Mouse (Mus musculus): ENCODE measurements at regions not wholly inside any gene's neighbourhood (a gene's known extent, or its start where the extent isn't known, plus 50 kb on each side); places are given as distances from the start of the nearest gene placed in this dataset.

DNA sequence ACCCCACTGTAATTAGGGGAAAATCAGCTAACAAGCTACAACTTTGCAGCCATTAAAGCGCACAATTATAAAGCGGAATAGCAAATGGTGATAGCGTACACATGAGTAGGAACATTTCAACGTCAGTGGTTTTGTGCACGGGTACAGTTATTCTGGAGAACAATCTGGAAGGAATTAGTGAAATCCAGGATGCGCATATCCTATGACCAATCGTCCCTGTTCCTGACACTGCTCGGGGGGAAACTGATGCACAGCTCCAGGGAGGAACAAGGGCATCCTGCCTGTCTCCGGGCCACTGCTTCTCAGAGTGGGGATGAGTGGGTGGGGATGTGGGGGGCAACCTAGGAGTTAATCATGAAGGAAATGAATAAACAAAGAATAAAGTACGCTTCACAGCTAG lies 93.6 kb upstream of the Mrps22 start:
- in situ Hi-C loops (cut with MboI; ENCODE audit: unreplicated experiment in 2 of 2): loop anchor here in 1 of 2 experiments (25.0 kb wide), 1 partner anchor 867 kb away; the partner anchor contains the start of gene Armc8

DNA sequence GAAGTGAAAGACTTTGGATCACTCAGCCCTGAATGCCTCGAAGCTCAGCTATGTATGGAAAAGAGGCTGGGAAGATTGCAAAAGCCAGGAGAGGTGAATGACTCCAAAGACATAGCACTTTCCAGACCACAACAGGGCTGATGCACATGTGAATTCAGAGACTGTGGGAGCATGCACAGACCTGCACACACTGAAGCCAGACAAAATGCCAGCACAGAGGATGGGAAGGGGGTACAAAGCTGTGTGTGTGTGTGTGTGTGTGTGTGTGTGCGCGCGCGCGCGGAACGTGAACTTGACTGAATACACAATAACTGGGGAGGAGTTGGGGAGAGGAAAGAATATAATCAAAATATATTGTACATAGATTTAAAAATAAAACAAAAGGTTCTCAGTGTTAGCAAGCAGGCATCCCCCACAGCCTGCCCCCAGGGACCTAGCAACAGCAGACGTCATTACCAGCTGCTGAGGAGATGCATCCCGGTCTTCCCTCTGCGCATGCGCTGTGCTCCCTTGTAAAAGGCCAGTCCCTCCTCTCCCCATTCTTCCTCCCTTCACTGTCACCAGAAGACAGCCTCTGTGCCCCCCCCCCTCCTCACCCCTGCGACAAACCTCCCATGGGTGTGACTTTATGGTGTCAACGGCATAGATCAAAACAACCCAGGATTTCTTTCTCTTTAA lies 89.5 kb upstream of the Mrps22 start:
- in situ Hi-C loops (cut with MboI; ENCODE audit: unreplicated experiment in 2 of 2): loop anchor here in 1 of 2 experiments (25.0 kb wide), 1 partner anchor 871 kb away; the partner anchor contains the start of gene Armc8

DNA sequence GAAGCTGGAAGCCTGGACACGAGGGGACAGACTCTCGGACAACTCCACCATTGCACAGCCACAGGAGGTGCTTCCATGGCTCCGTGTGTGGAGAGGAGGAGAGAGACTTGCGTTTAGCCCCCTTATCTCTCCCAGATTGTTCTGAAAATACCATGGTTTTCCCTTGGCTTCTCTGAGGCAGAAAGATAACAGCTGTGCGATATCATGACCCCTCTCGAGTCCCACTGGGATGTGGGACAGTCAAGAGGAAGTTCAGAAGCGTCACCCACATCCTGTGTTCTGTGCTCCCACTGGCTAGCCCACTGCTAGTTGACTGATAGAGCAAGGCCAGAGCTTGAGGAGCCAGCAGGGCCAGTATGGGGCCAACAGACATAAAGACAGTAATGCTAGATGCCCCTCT lies 84.1 kb upstream of the Mrps22 start:
- in situ Hi-C loops (cut with MboI; ENCODE audit: unreplicated experiment in 2 of 2): loop anchor here in 1 of 2 experiments (25.0 kb wide), 1 partner anchor 877 kb away; the partner anchor contains the start of gene Armc8

DNA sequence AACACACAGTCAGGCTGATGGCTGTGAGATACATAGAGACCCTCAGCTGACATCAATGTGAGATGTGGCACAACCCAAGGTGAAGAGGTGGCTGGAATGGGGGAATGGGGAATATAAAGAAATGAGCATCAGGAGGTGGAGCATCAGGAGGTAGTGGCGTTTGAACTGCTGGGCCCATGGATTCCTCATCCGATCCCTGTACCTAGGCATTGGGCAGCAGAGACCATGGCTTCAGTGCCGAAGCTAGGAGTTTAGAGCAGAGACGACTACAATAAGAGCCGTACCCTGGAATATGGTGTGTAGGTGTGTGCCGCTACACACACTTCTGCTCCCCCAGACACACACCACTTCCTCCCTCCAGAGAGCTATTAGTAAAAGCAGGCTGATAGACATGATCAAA lies 82.9 kb upstream of the Mrps22 start:
- in situ Hi-C loops (cut with MboI; ENCODE audit: unreplicated experiment in 2 of 2): loop anchor here in 1 of 2 experiments (25.0 kb wide), 1 partner anchor 878 kb away; the partner anchor contains the start of gene Armc8

DNA sequence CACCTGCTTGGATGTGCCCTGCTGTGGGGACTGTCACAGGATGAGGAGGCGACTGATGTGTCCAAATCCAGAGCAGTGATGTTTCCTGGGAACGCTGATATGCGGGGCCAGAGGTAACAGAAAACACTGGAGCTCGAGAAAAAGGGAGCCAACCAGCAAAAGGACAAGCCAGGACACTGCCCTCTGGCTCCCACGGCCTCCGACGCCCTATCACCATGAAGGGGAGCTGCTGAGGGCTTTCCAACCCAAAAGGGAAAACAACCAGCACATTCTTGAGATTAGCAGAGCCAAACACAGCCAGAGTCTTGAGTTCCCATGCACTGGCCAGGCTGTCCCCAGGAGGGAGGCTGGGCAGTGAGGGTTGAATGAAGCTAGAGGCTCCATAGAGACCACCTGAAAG lies 74.2 kb upstream of the Mrps22 start:
- in situ Hi-C loops (cut with MboI; ENCODE audit: unreplicated experiment in 2 of 2): loop anchor here in 1 of 2 experiments (25.0 kb wide), 1 partner anchor 887 kb away; the partner anchor contains the start of gene Armc8

DNA sequence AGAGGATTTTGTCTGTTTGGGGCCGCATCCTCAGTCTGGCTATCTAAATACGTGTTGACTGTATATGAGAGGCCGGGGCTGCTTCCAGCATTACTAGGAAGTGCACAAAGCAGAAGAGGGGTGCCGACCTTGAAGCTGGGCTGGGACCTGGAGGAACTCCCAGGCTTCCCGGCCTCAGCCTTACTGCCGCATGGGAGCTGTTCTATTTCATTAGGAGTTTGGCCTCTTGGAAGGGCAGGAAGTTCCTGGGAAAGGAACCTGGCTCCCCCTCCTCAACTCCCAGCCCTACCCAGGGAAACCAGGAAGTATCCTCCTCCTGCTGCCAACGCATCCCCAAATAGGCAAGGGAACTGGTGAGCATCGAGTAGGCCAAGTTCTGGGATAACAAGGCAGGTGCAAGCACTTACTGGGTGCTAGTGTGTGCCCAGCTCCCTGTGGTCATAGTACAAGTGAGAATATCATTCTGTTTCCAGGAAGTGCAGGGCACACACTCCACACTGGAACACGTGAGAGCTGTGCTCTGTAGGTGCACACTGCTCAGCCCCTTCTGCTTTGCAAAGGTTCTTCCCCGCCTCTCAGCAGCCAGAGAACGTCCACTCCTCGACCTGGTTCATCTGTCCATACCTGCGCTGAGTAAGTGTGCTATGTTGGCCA lies 72.1 kb upstream of the Mrps22 start:
- in situ Hi-C loops (cut with MboI; ENCODE audit: unreplicated experiment in 2 of 2): no loop called here

DNA sequence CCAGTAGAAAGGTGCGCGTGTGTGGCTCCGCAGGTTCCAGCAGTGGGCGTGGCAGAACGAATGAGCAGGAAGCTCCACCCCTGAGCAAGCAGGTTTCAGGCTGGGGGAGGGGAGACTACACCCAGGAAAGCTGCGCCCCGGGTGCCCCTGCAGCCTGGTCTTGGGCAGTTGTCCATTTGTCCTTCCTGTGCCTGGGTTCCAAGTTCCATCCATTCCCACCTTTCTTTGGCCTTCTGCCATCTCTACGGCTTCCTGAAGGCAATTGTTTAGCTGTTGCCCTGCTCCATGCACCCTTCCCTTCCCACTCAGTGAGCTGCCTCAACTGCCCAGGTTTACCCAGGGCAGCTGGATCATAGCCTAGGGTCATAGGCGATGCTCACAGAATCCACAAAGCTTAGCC lies 70.9 kb upstream of the Mrps22 start:
- in situ Hi-C loops (cut with MboI; ENCODE audit: unreplicated experiment in 2 of 2): no loop called here

DNA sequence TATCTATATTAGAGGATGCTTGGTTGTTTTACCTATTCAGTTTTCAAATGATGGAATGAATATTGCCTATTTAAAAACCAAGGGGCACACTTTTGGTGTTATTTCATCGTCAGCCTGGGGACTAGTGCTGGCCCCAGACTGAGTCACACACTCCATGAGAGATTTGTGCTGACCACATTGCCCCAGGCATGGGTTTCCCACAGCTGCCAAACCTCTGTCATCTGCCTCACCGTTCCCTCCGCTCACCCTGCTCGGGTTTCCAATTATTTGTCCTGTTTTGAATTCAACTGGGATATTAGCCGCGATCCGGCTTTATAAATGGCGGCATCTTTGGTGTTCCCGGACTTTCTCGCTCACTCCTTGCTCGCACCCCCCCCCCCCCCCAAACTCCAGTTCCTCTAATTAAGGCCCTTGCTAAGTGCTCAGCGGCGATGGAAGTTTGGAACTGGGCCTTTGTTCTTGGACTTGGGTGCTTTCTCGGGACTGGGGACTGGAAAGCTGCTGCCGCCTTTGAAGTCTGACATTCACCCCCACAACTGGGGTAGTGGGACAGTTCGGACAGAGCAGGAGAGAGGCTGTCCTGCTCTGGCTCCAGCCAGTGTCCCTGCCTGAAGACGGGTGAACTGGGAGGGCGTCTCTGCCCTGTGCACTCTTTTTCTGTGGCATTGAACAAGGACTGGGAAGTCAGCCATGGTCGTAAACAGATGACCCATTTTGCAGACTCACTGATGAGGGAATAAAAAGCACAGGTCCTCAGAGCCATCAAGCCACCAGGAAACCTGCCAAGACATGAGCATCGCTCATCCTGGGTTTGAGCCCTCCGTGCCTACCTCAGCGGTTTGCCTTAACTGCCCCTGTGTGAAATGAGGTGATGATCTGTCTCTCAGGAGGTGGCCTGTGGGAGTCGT lies 67.2 kb upstream of the Mrps22 start:
- in situ Hi-C loops (cut with MboI; ENCODE audit: unreplicated experiment in 2 of 2): no loop called here

DNA sequence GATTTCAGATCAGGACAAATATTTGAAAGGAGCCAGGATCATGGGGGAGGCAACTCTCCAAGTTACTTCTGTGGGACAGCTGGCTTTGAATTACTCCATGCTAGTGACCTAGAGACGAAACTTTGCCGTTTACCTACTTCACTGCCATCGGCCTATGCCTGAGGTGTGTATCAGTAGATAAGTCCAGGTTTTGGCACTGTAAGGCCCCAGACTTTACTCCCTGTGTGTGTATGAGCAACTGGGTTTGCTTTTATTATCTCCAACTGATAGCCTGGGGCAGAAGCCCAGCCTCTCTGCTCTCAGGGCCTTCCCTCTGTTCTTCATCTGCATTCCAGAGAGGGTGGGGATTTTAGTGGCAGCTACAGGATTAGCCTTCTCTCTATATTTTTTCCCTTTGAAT lies 65.6 kb upstream of the Mrps22 start:
- in situ Hi-C loops (cut with MboI; ENCODE audit: unreplicated experiment in 2 of 2): no loop called here

DNA sequence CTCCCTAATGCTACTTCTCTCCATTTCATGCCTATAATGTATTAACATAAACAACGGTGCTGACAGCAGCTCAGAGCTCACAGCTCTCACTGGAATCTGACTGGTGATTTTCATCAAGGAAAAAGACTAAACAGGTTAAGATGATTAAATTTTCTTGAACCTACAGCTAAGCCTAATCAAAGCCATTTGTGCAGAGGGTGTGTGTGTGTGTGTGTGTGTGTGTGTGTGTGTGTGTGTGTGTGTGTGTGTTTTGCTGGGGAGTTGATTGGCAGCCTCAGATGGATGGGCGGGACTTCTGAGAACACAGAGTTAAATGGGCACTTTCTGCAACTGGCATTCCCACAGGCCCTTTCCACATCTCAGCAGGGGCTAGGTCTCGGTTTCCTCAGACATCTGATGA lies 61.6 kb upstream of the Mrps22 start:
- in situ Hi-C loops (cut with MboI; ENCODE audit: unreplicated experiment in 2 of 2): no loop called here

DNA sequence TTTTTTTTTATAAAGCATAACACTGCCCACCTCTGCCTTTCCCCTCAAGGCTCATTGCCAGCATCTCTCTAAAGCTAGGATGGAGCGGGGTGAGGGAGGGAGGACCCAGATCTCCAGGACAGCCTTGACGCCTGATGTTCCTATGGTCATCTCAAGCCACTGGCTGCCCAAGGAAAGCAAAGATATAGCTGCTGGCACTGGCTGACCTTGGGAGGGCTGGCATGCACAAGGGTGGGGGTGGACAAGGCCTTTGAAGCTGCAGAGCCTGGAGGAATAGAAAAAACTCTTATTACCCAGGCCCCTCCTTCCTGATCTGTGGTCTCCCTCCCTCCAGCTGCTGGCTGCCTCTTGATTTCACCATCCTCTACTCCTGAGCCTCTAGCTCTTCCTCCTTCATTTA lies 50.2 kb upstream of the Mrps22 start:
- in situ Hi-C loops (cut with MboI; ENCODE audit: unreplicated experiment in 2 of 2): no loop called here
